Mouse (Mus musculus) E14TG2a.4 (cell line): ENCODE data around the gene Sycp2.

Experiments used
- CTCF ChIP-seq: conservative IDR thresholded peaks from 2 replicates; pipeline ENCODE4 v1.5.1; 2014; ENCODE audit warnings: low read length
- POU5F1 ChIP-seq: IDR thresholded peaks from 2 replicates; pipeline ENCODE4 v1.6.1; 2014; ENCODE audit warnings: low read length, borderline replicate concordance

GRCm38 (mm10) chr2:178426229-178426628 lies 18.7 kb upstream of the Sycp2 start:
- TF ChIP-seq CTCF (peak; percentile 32; the same call in 1 of the 2 replicates), POU5F1 (no peak)
